Mouse (Mus musculus) heart, embryonic 12.5 days (tissue): ENCODE measurements at regions not wholly inside any gene's neighbourhood (a gene's known extent, or its start where the extent isn't known, plus 50 kb on each side); places are given as distances from the start of the nearest gene placed in this dataset.

Experiments used
- ATAC-seq: fragments of 200-750 bp; cut with Nextera tagmentation; 2 replicates; pipeline ENCODE4 v1.8.0; 2017; ENCODE audit warnings: moderate TSS enrichment, moderate library complexity; ENCODE audit not compliant: insufficient number of reproducible peaks, low FRiP score
- H3K27ac ChIP-seq: fragments of 300-500 bp; sonication (generic); 2 replicates; pipeline ENCODE4 v1.5.1; 2016; ENCODE audit warnings: mild to moderate bottlenecking, moderate library complexity; ENCODE audit not compliant: poor library complexity, severe bottlenecking
- H3K27me3 ChIP-seq: fragments of 300-500 bp; sonication (generic); replicated peaks from 2 replicates; pipeline ENCODE4 v1.6.1; 2016; ENCODE audit warnings: mild to moderate bottlenecking, moderate library complexity
- H3K36me3 ChIP-seq: fragments of 300-500 bp; sonication (generic); 2 replicates; pipeline ENCODE4 v1.6.1; 2016; ENCODE audit warnings: mild to moderate bottlenecking, moderate library complexity
- H3K4me1 ChIP-seq: fragments of 300-500 bp; sonication (generic); replicated peaks from 2 replicates; pipeline ENCODE4 v1.6.1; 2016; ENCODE audit warnings: mild to moderate bottlenecking
- H3K4me2 ChIP-seq: fragments of 300-500 bp; sonication (generic); 2 replicates; pipeline ENCODE4 v1.6.1; 2016; ENCODE audit warnings: mild to moderate bottlenecking, moderate library complexity
- H3K4me3 ChIP-seq: fragments of 300-500 bp; sonication (generic); 2 replicates; pipeline ENCODE4 v1.5.1; 2016; ENCODE audit warnings: mild to moderate bottlenecking
- H3K9ac ChIP-seq: fragments of 300-500 bp; sonication (generic); 2 replicates; pipeline ENCODE4 v1.6.1; 2016; ENCODE audit warnings: mild to moderate bottlenecking, moderate library complexity
- H3K9me3 ChIP-seq: fragments of 300-500 bp; sonication (generic); replicated peaks from 2 replicates; pipeline ENCODE4 v1.6.1; 2016; ENCODE audit warnings: mild to moderate bottlenecking, moderate library complexity
- WGBS: fragments of 180-500 bp; shearing (Covaris S2); methylation state at CpG from one replicate; pipeline ENCODE4 v1.1.7; 2016; 5-methylcytosine and 5-hydroxymethylcytosine counted together

DNA sequence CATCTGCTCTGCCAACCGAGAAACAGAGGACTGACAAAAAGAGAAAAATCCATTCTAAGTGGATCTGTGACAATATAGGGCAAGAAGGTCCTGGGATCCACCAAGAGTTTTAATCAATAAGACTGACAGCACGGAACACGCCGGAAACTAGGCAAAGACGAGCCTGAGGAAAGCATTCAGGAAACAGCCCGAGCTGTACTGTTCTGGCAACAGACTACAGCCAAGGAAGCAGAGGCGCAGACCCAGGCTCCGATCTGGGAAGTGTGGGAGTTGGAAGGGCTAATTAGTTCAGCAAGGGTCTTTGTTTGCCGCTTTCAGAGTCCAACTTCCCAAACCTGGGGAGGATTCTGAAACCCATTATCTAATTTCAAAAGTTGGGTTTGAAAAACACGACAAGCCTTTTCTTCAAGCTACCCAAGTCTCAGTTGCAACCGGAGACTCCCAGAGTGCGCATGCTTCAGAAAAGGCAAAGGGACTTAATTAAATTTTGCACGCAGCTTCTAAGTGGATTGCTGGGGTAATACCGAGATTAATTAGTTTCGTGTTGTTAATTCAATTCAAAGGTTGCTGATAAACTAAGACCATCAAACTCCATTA, 317.4 kb downstream of the Nedd1 start:
- H3K36me3 ChIP-seq, result no peaks in the 10 kb centered on the region
- WGBS, result 79% methylated on average over 15 of the region's 15 CpGs

DNA sequence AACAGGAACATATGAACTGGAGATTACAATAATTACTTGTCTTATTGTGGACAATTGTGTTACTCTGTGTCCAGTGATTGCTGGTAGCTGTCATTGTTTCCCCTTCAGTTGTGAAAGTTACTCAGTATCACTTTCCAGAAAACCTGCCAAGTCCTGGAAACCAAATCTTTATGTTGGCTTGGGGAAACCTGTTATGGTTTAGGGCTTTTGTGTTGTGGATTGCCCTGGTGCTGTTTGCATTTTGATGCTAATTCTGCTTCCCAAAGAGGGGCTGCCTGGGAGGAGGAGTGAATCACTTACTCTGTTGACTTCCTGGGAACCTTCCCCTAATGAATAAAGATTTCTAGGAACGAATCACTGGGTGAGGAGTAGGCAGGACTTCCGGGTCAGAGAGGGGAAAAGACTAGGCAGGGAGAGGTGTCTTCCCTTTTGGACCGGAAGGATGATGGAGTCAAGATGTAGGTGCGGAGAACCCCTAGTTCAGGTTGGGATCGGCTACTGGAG, 321.6 kb downstream of the Nedd1 start:
- H3K4me3 ChIP-seq, result no peak overlapping the region
- no peaks in the 10 kb centered on the region for H3K27me3 ChIP-seq
- ATAC-seq, result no peak
- no peaks in the 10 kb centered on the region for H3K4me1 ChIP-seq
- no peaks in the 10 kb centered on the region for H3K36me3 ChIP-seq
- no peak overlapping the region for H3K27ac ChIP-seq
- no peak overlapping the region for H3K9ac ChIP-seq
- 78% methylated on average over 5 of the region's 5 CpGs for WGBS
- no peak overlapping the region for H3K4me2 ChIP-seq
- H3K9me3 ChIP-seq, result no peaks in the 10 kb centered on the region

More for the DNA sequence above, 317.4 kb downstream of the Nedd1 start:
- Histone ChIP-seq H3K4me2 (no peak overlapping the region), H3K9me3 (no peaks in the 10 kb centered on the region), H3K4me1 (no peaks in the 10 kb centered on the region), H3K27ac (no peak overlapping the region), H3K4me3 (no peak overlapping the region), H3K27me3 (no peaks in the 10 kb centered on the region), H3K9ac (no peak overlapping the region)
- ATAC-seq, result no peak

DNA sequence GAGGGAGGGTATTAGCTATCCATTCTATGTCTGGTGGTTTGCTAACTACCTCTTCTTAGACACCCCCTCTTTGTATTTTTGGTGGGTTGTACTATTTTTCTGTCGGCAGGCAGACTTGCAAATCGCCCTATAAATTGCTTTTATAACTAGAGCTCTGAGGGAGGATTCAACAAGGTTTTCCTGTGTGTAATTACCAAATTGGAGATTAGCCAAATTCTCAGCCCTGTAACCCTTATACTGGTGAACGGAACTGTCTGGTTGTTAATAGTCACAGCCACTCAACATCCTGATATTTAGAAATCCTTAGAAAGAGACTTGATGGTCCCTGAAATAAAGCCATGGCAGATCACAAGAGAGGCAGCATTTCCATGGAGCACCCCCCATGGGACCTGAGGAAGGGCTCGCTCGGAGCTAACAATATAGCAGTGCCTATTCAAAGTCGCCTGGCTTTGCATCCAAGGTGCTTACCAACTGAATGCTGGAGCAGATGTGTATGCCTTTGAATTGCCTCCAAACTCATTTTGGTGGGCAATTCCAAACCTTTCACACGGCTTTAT, 333.0 kb downstream of the Nedd1 start:
- H3K4me1 ChIP-seq, result no peaks in the 10 kb centered on the region
- 77% methylated on average over 7 of the region's 7 CpGs for WGBS
- ATAC-seq, result no peak

DNA sequence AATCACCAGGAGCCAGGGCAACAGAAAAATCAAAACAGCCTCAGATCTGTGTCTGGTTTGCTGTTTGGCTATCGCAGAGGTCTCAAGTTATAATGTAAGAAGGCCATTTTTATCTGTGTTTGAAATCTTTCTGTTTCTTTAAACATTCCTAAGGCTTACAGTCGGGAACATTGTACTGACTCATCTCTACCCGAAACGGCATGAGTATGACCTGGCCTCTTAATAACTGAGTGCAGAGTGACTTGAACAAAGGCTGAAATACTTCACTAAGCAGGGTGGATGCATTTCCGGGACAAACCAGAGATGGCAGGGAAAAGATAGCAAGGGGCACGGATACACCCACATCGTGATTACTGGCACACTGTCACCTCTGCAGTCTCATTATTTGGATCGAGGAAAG, 355.1 kb downstream of the Nedd1 start:
- no peak overlapping the region for H3K4me2 ChIP-seq
- H3K27me3 ChIP-seq, result no peaks in the 10 kb centered on the region
- no peak overlapping the region for H3K4me3 ChIP-seq
- WGBS, result 67% methylated on average over 8 of the region's 8 CpGs
- ATAC-seq, result no peak
- H3K36me3 ChIP-seq, result no peaks in the 10 kb centered on the region
- no peak overlapping the region for H3K27ac ChIP-seq
- no peaks in the 10 kb centered on the region for H3K9me3 ChIP-seq
- no peak overlapping the region for H3K9ac ChIP-seq
- no peaks in the 10 kb centered on the region for H3K4me1 ChIP-seq

More for the DNA sequence above, 333.0 kb downstream of the Nedd1 start:
- no peak overlapping the region for H3K4me2 ChIP-seq
- H3K4me3 ChIP-seq, result no peak overlapping the region
- H3K27ac ChIP-seq, result no peak overlapping the region
- H3K36me3 ChIP-seq, result no peaks in the 10 kb centered on the region
- H3K27me3 ChIP-seq, result no peaks in the 10 kb centered on the region
- no peaks in the 10 kb centered on the region for H3K9me3 ChIP-seq
- no peak overlapping the region for H3K9ac ChIP-seq

DNA sequence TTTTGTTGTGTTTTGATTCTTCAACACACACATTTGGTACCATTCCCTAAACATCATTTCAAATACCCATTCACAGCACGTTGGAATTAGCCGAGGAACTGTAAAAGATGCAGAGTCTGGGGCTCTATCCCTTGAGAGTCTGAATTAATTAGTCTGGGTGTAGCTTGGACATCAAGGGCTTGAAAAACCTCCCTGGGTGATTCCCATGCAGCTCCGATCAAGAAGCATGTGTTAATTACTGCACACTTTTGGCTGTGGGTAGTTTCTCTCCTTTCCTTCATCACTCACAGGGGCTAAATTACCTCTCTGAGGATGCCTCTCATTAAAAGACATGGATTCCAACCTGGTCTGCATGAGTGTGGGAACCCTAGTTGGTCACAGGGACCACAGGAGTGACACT, 365.5 kb downstream of the Nedd1 start:
- H3K4me2 ChIP-seq, result no peak overlapping the region
- no peaks in the 10 kb centered on the region for H3K27me3 ChIP-seq
- H3K36me3 ChIP-seq, result no peaks in the 10 kb centered on the region
- no peak overlapping the region for H3K4me3 ChIP-seq
- no peaks in the 10 kb centered on the region for H3K4me1 ChIP-seq
- 72% methylated on average over 3 of the region's 3 CpGs for WGBS
- no peak for ATAC-seq
- H3K27ac ChIP-seq, result no peak overlapping the region
- H3K9me3 ChIP-seq, result no peaks in the 10 kb centered on the region
- H3K9ac ChIP-seq, result no peak overlapping the region

DNA sequence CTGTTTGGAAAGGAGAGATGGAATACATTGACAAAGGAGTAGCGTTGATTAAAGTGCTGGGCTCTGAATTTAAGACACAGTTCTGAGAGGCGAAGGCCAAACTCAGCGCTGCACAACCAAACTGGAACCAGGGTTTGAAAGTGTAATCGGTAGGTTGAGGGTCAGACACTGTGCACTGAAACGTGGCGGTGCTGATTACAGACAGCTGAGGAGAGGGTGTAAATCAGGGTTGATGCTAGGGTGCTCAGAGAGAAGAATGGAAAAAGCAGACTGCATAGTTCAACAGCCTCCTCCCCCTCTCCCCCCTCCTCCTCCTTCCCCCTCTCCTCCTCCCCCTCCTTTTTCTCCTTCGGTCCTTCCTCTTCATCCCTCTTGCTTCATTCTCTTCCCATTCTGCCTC, 373.2 kb downstream of the Nedd1 start:
- Histone ChIP-seq H3K27me3 (no peaks in the 10 kb centered on the region), H3K9ac (no peak overlapping the region), H3K4me1 (no peaks in the 10 kb centered on the region), H3K9me3 (no peaks in the 10 kb centered on the region), H3K4me3 (no peak overlapping the region), H3K27ac (no peak overlapping the region), H3K4me2 (no peak overlapping the region), H3K36me3 (no peaks in the 10 kb centered on the region)
- no peak for ATAC-seq
- WGBS, result 81% methylated on average over 6 of the region's 7 CpGs

DNA sequence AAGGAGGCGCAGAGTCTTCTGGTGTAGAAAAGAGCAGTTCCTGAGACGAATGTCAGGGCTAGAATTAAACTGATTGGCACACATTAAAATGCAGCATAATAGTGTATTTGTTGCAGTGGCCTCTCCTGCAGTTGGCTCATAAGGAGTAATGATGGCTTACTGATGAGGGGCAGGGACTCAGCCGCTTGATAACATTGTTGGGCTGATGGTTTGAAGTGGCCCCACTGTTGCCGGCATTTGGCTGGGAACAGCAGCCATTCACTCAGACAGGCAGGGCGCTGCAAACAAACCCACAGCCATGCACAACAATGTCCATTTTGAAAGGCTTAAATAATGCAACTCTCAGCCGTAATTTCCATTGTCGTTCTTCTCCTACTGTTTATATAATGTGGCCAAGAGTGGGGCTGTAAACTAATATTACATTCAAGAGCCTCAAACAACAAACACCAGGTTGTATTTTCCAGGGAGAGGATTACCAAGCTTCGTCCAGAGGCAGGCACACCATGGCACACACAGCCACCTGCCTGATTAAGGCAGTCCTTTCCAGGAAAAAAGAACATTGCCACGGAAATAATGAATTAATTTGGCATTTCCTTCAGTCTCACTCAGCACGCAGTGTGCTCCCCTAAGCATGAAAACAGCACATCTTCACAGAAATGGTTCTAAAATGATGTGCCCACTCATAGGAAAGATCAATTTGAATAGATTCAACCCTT, 374.1 kb downstream of the Nedd1 start:
- Histone ChIP-seq H3K9ac (no peak overlapping the region), H3K9me3 (no peaks in the 10 kb centered on the region), H3K4me1 (no peaks in the 10 kb centered on the region), H3K4me2 (no peak overlapping the region), H3K27me3 (no peaks in the 10 kb centered on the region), H3K27ac (no peak overlapping the region), H3K36me3 (no peaks in the 10 kb centered on the region), H3K4me3 (no peak overlapping the region)
- WGBS, result 67% methylated on average over 10 of the region's 10 CpGs
- no peak for ATAC-seq

DNA sequence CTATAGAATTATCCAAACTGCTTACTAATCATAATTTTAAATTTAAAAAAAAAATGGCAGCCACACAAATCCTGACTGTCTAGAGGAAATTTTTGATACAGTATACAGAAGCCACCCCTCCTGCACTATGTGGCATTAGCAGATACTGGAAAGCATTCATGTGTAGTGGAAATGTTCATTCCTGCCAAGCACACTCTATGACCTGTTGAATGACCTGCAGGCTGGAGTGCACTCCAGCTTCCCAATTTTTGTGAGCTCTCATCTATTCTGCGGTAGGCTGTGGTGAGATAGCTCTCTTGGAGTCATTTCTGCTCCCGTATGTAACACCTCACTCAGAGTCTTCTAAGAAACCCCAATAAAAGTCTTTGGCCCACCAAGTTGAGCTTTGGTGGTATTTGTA, 382.5 kb downstream of the Nedd1 start:
- Histone ChIP-seq H3K9me3 (no peaks in the 10 kb centered on the region), H3K27me3 (no peaks in the 10 kb centered on the region), H3K9ac (no peak overlapping the region), H3K4me3 (no peak overlapping the region), H3K4me1 (no peaks in the 10 kb centered on the region), H3K27ac (no peak overlapping the region), H3K4me2 (no peak overlapping the region), H3K36me3 (no peaks in the 10 kb centered on the region)
- ATAC-seq, result no peak
- 81% methylated on average over 2 of the region's 2 CpGs for WGBS

DNA sequence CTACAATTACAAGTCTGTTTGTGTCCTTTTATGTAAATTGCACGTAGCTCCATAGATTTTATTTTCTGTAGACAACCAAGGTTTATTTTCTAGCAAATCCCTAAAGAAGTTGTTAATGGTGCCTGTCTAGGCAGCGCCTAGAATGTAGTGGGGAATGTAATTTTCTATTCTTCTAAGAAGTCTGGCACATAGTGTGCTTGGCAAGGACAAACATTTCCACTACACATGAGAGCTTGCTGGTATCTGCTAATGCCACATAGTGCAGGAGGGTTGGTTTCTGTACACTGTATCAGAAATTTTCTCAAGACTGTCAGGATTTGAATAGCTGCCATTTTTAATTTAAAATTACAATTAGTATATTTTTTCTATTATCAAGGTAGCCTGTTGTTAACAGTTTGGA, 385.3 kb downstream of the Nedd1 start:
- Histone ChIP-seq H3K27ac (no peak overlapping the region), H3K9ac (no peak overlapping the region), H3K36me3 (no peaks in the 10 kb centered on the region), H3K27me3 (no peaks in the 10 kb centered on the region), H3K4me2 (no peak overlapping the region), H3K9me3 (no peaks in the 10 kb centered on the region), H3K4me3 (no peak overlapping the region), H3K4me1 (peaks cover 7% of the 10 kb centered on the region; the same call in 1 of the 2 replicates)
- 80% methylated on average over 2 of the region's 2 CpGs for WGBS
- ATAC-seq, result no peak

DNA sequence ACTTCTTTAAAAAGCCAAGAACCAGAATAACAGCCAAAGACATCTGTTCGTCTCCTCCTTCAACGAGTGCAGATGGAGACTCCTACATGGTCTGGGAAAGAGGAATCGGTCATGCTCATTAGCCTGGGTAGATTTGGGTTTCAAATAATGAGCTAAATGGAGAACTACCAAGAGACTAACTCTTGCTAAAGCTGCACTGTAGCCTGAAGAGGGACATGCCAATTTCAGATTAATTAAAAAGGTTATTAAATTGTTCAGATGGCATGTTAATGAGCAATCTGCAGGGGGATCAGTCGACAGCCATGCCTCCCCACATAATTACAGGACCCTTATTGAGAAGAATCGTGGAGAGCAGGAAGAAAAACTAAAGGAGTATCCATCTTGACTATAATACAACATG, 386.1 kb downstream of the Nedd1 start:
- H3K9ac ChIP-seq, result no peak overlapping the region
- H3K9me3 ChIP-seq, result no peaks in the 10 kb centered on the region
- 81% methylated on average over 5 of the region's 5 CpGs for WGBS
- H3K27ac ChIP-seq, result no peak overlapping the region
- no peaks in the 10 kb centered on the region for H3K27me3 ChIP-seq
- H3K36me3 ChIP-seq, result no peaks in the 10 kb centered on the region
- no peak overlapping the region for H3K4me3 ChIP-seq
- H3K4me2 ChIP-seq, result no peak overlapping the region
- no peak for ATAC-seq
- peaks cover 7% of the 10 kb centered on the region; the same call in 1 of the 2 replicates for H3K4me1 ChIP-seq

DNA sequence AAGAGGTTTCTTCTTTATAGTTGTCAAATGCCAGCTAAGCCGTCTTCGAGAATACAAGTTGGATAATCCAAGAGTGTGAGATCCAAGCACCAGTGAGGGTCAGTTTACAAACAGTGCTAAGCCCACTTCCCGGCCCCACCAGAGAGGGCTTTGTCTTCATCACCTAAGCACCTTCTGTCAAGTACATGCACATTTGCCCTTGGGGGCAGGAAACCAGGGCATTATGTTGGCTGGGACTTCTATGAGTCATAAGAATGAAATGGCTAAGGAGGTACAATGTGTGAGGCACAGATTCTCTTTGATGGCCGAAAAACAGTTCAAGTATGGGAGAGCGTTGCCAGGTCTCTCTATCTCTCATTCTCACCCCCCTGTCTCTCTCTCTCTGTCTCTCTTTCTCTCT, 387.1 kb downstream of the Nedd1 start:
- H3K27me3 ChIP-seq, result no peaks in the 10 kb centered on the region
- H3K27ac ChIP-seq, result no peak overlapping the region
- no peak overlapping the region for H3K4me3 ChIP-seq
- peaks cover 7% of the 10 kb centered on the region; the same call in 1 of the 2 replicates for H3K4me1 ChIP-seq
- no peak overlapping the region for H3K9ac ChIP-seq
- H3K9me3 ChIP-seq, result no peaks in the 10 kb centered on the region
- no peak overlapping the region for H3K4me2 ChIP-seq
- H3K36me3 ChIP-seq, result no peaks in the 10 kb centered on the region
- ATAC-seq, result no peak
- WGBS, result 61% methylated on average over 5 of the region's 5 CpGs
